ENCODE assay signal across 8 mouse cellular contexts in the genomic region with DNA sequence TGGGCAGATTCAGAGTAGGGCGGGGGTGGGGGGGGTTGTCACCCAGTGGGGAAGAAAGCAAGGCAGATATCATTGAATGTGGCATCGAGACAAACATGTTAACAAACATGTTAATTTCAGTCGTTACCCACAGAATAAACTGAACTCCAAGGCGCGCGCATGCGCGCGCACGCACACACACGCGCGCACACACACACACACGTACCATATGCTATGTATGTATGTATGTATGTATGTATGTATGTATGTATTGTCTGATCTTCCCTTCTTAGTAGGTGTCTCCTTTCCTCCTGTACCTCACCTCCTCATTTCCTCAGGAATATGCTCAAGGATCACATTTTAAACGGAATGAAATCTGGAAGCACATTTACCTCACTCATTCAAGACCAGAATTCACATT. TPM values are rescaled to one million over a fixed set of nuclear protein-coding genes. Genes with fewer than 3 reads are reported as not detected.
DNase-seq lines count a peak whose midpoint lies in the region; ATAC-seq and TF ChIP-seq lines count a peak whose summit lies in the region.

A gene (minus strand): TSS at position 175 of the 400 bp plus-strand sequence.

- H3K79me2 ChIP-seq in heart, adult 2 months (replicated peaks; ENCODE audit: control insufficient read depth, insufficient read depth, low read length), result no peaks in the 10 kb centered on the region

- no peak for ATAC-seq in limb, embryonic 14.5 days (ENCODE audit: low FRiP score, low read depth)

- no peaks in the 10 kb centered on the region; the same call in 1 of the 2 replicates for H3K27me3 ChIP-seq in heart, embryonic 10.5 days (ENCODE audit: insufficient read depth, poor library complexity, severe bottlenecking)
- H3K27me3 ChIP-seq in heart, adult 2 months (ENCODE audit: control insufficient read depth, insufficient read depth, low read length), result no peaks in the 10 kb centered on the region
- H3K27me3 ChIP-seq in spleen, adult 2 months (ENCODE audit: control insufficient read depth, insufficient read depth, low read length), result 0 out of 2 replicates have a peak, but pooled peaks cover 2% of the 10 kb centered on the region
- no peaks in the 10 kb centered on the region for H3K27me3 ChIP-seq in limb, embryonic 14.5 days (ENCODE audit: control insufficient read depth, insufficient read depth, low read length)
- H3K27me3 ChIP-seq in thymus, adult 2 months (ENCODE audit: control insufficient read depth, insufficient read depth, low read length), result no peaks in the 10 kb centered on the region

- TF ChIP-seq CTCF in heart, adult 2 months (IDR thresholded peaks at IDR 0.05), result no peak
- TF ChIP-seq CTCF in spleen, adult 2 months (IDR thresholded peaks at IDR 0.05; ENCODE audit: extremely low read depth, insufficient read depth, insufficient read length, insufficient replicate concordance), result no peak
- no peak for TF ChIP-seq CTCF in thymus, adult 2 months (IDR thresholded peaks at IDR 0.05; ENCODE audit: borderline replicate concordance, control insufficient read depth, extremely low read depth, insufficient read depth, low read length, poor library complexity)

- no peak for TF ChIP-seq EP300 in heart, adult 2 months (IDR thresholded peaks at IDR 0.05; ENCODE audit: insufficient read depth, low read depth, low read length)

- peak within 1 kb of the TSS; percentile 37; the same call in 1 of the 2 replicates for H3K27ac ChIP-seq in heart, embryonic 10.5 days
- no peak within 1 kb of the TSS for H3K27ac ChIP-seq in heart, adult 2 months
- no peak within 1 kb of the TSS for H3K27ac ChIP-seq in spleen, adult 2 months (ENCODE audit: insufficient read depth, low read length)
- no peak within 1 kb of the TSS for H3K27ac ChIP-seq in limb, embryonic 14.5 days (replicated peaks; ENCODE audit: low read depth, low read length)
- H3K27ac ChIP-seq in thymus, adult 2 months (ENCODE audit: control insufficient read depth, insufficient read depth, low read length), result no peak within 1 kb of the TSS

- peaks cover 10% of the 10 kb centered on the region; the same call in 1 of the 2 replicates for H3K36me3 ChIP-seq in heart, embryonic 10.5 days
- no peaks in the 10 kb centered on the region for H3K36me3 ChIP-seq in heart, adult 2 months (ENCODE audit: control insufficient read depth, insufficient read depth, low read length)
- no peaks in the 10 kb centered on the region; the same call in 1 of the 2 replicates for H3K36me3 ChIP-seq in spleen, adult 2 months (ENCODE audit: control insufficient read depth, insufficient read depth, low read length)
- H3K36me3 ChIP-seq in limb, embryonic 14.5 days (ENCODE audit: control insufficient read depth, insufficient read depth, low read length), result peaks cover 21% of the 10 kb centered on the region
- no peaks in the 10 kb centered on the region for H3K36me3 ChIP-seq in thymus, adult 2 months (ENCODE audit: control insufficient read depth, insufficient read depth, low read length)

- H3K9ac ChIP-seq in heart, adult 2 months (ENCODE audit: low read depth, low read length), result no peak within 1 kb of the TSS
- H3K9ac ChIP-seq in limb, embryonic 14.5 days (ENCODE audit: low read depth, low read length, severe bottlenecking), result peak within 1 kb of the TSS; percentile 63

- intact Hi-C loops in heart, adult 2 months (cut with DNase I), result no loop called here

- DNase-seq in heart, embryonic 10.5 days (ENCODE audit: low spot score), result no peak
- DNase-seq in heart, adult 2 months, result no peak
- DNase-seq in spleen, adult 2 months (ENCODE audit: low read depth in 1 of 2, low spot score in 2 of 2), result no peak
- DNase-seq in spleen, adult 18-20 months, result no peak
- no peak for DNase-seq in limb, embryonic 14.5 days (ENCODE audit: low spot score)
- DNase-seq in adipocyte (ENCODE audit: low spot score), result no peak
- DNase-seq in gastrocnemius, adult 18-20 months (ENCODE audit: low spot score), result no peak
- no peak for DNase-seq in thymus, adult 2 months

- H3K9me3 ChIP-seq in heart, embryonic 10.5 days, result no peaks in the 10 kb centered on the region
- H3K9me3 ChIP-seq in limb, embryonic 14.5 days (ENCODE audit: control insufficient read depth, low read length), result no peaks in the 10 kb centered on the region

- WGBS in heart, embryonic 10.5 days, result 69% methylated on average over 15 of the region's 15 CpGs
- 70% methylated on average over 15 of the region's 15 CpGs for WGBS in heart, adult 2 months
- 79% methylated on average over 15 of the region's 15 CpGs for WGBS in spleen, adult 2 months
- WGBS in limb, embryonic 14.5 days, result 74% methylated on average over 15 of the region's 15 CpGs
- WGBS in thymus, adult 2 months, result 79% methylated on average over 15 of the region's 15 CpGs

- TF ChIP-seq POLR2A in heart, adult 2 months (IDR thresholded peaks at IDR 0.05; ENCODE audit: insufficient read depth, low read depth, low read length), result no peak
- TF ChIP-seq POLR2A in spleen, adult 2 months (IDR thresholded peaks at IDR 0.05; ENCODE audit: low read depth, low read length), result no peak
- TF ChIP-seq POLR2A in limb, embryonic 14.5 days (IDR thresholded peaks at IDR 0.05; ENCODE audit: borderline replicate concordance, extremely low read depth, insufficient read depth, insufficient read length), result no peak
- no peak for TF ChIP-seq POLR2A in thymus, adult 2 months (IDR thresholded peaks at IDR 0.05; ENCODE audit: control insufficient read depth, extremely low read depth, insufficient read depth, low read length, poor library complexity)

- H3K4me3 ChIP-seq in heart, embryonic 10.5 days, result peak within 1 kb of the TSS; percentile 62
- H3K4me3 ChIP-seq in heart, adult 2 months, result no peak within 1 kb of the TSS
- peak within 1 kb of the TSS; percentile 21; the same call in 1 of the 2 replicates for H3K4me3 ChIP-seq in spleen, adult 2 months (ENCODE audit: extremely low read depth, insufficient read depth, insufficient read length)
- peak within 1 kb of the TSS; percentile 46 for H3K4me3 ChIP-seq in limb, embryonic 14.5 days (replicated peaks; ENCODE audit: low read length)
- no peak within 1 kb of the TSS for H3K4me3 ChIP-seq in thymus, adult 2 months (ENCODE audit: control insufficient read depth, insufficient read depth, low read length)

- H3K4me2 ChIP-seq in limb, embryonic 14.5 days (replicated peaks; ENCODE audit: low read depth, low read length, severe bottlenecking), result peak within 1 kb of the TSS; percentile 94

- H3K4me1 ChIP-seq in heart, embryonic 10.5 days, result peaks cover 9% of the 10 kb centered on the region
- H3K4me1 ChIP-seq in heart, adult 2 months (ENCODE audit: control insufficient read depth, insufficient read depth, low read length), result no peaks in the 10 kb centered on the region
- peaks cover 4% of the 10 kb centered on the region; the same call in 1 of the 2 replicates for H3K4me1 ChIP-seq in spleen, adult 2 months (ENCODE audit: control insufficient read depth, insufficient read depth, insufficient read length)
- H3K4me1 ChIP-seq in limb, embryonic 14.5 days (ENCODE audit: control insufficient read depth, insufficient read depth, low read length), result peaks cover 6% of the 10 kb centered on the region; the same call in 1 of the 2 replicates
- no peaks in the 10 kb centered on the region; the same call in 1 of the 2 replicates for H3K4me1 ChIP-seq in thymus, adult 2 months (replicated peaks; ENCODE audit: control insufficient read depth, insufficient read depth, low read length)

RNA-seq across cellular contexts. Expression of the gene that starts here (rescaled TPM):
- 0.07 and 0.24 TPM in 2 replicates for polyA plus RNA-seq in heart, embryonic 10.5 days (2016; fragmentation: Nextera tagmentation; extraction: Ambion mirVana)
- under 1 TPM in 1 of 2 experiments, not detected in 1; 0.18 TPM for total RNA-seq in heart, adult 2 months (2021)
- polyA plus RNA-seq in heart, adult 2 months (2012; rRNA removed), result 0.18 TPM in 1 of 2 replicates, not detected in the other
- 0.07 and 0.11 TPM in 2 replicates for polyA plus RNA-seq in spleen, adult 2 months (2012; rRNA removed)
- polyA plus RNA-seq in limb, embryonic 14.5 days (2012; rRNA removed), result 0.24 and 0.26 TPM in 2 replicates
- polyA plus RNA-seq in limb, embryonic 14.5 days (2014; fragmentation: Nextera tagmentation; extraction: Ambion mirVana), result 0.06 and 0.19 TPM in 2 replicates
- under 1 TPM in 1 of 2 experiments, not detected in 1; 0.19 TPM for total RNA-seq in gastrocnemius, adult 18-20 months (2021)
- 0.05 and 0.24 TPM in 2 replicates for polyA plus RNA-seq in thymus, adult 2 months (2012; rRNA removed)

Comparison
In these comparisons a context has a peak if more than half of its experiments do, and no peak if none do; other contexts are left out.
1. H3K4me3 ChIP-seq: peak in heart, embryonic 10.5 days (single experiment), spleen, adult 2 months (single experiment) and limb, embryonic 14.5 days (single experiment); none in heart, adult 2 months (single experiment) and thymus, adult 2 months (single experiment).